Mouse (Mus musculus) thymus, adult 18-20 months (tissue): ENCODE measurements around the gene Cisd3.
"Not testable (repeated sequence)": the region's sequence is repeated elsewhere in the genome, so short reads cannot be mapped to it uniquely, and the experiment has no call there.

Source experiments
- DNase-seq, 2 experiments: peaks; one replicate each; pipeline ENCODE4 v3.0.0; 2022; ENCODE audit warnings: mixed read lengths in 2 of 2

The Cisd3 gene

DNA sequence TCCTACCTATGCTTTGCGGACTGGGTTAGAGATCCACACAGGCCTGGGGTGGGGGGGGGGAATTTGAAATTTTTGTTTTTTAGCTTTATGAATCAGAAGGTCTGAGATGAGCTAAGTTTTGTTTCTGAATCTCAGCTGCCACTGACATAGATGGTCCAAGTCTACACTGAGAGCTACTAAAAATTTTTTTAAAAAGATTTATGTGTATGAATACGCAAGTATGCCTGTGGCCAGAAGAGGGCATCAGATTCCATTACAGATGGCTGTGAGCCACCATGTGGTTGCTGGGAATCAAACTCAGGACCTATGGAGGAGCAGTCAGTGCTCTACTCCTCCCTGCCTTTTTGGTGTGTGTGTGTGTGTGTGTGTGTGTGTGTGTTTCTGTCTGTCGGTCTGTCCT is 28.7 kb downstream of the Cisd3 start:
- DNase-seq: no peak

DNA sequence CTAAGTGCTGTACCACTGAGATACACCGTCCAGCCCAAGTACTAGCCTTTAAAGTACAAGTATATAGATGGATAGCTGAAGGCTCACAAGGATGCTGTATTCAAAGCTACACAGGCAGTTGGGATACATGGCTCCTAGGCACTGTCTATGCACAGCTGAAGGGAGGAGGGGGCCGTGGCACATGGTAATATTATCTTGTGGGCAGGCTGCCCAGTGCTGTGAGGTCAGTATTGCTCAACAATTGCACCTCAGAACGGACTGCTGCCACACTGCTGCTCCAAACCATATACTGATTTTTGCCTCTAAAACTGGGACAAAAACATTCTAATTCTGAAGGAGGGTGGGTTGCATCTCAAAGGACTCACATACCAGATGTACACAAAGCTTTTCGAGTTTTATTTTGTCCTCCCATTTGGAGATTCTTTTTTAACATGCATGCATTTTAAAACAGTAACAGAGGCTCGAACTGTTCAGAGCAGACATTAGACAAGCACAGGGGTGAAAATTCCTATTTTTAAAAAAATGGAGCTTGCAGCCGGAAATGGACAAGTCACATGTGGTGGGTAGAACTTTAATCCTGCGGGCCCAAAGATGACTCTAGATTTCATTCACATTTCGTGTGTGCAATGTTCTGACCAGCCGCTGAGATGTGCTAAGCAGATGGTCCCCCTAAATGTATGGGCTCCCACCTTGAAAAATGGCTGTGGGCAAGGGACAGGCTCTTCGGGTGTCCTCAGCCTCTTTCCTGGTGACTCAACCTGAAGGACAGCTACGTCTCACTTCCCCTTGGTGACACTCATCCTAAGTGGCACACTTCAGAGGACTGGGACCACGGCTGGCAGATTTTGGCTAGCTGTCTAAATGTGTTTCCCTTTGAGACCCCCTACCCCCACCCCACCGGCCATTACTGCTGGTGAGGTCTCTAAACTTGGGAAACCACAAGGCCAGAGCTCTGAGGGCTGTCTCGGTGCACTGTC is 29.4 kb downstream of the Cisd3 start:
- no peak for DNase-seq

DNA sequence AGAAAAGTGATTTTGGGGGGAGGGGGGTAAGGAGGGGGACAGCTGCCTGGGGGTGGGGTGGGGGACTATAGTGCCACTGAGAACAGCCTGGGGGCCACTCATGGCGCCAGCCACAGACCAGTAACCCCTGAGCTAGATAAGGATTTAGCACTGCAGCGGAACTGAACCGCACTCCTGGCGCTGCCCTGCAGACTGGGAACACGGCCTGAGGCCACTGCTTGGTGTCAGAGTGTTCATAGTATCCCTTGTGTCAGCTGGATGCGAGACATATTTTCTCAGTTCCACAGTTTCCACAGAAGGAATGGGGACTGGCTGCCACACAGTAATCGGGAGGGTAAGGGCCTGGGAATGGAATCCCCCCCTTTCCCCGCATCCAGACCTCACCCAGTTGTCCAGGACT is 30.4 kb downstream of the Cisd3 start:
- DNase-seq: no peak

DNA sequence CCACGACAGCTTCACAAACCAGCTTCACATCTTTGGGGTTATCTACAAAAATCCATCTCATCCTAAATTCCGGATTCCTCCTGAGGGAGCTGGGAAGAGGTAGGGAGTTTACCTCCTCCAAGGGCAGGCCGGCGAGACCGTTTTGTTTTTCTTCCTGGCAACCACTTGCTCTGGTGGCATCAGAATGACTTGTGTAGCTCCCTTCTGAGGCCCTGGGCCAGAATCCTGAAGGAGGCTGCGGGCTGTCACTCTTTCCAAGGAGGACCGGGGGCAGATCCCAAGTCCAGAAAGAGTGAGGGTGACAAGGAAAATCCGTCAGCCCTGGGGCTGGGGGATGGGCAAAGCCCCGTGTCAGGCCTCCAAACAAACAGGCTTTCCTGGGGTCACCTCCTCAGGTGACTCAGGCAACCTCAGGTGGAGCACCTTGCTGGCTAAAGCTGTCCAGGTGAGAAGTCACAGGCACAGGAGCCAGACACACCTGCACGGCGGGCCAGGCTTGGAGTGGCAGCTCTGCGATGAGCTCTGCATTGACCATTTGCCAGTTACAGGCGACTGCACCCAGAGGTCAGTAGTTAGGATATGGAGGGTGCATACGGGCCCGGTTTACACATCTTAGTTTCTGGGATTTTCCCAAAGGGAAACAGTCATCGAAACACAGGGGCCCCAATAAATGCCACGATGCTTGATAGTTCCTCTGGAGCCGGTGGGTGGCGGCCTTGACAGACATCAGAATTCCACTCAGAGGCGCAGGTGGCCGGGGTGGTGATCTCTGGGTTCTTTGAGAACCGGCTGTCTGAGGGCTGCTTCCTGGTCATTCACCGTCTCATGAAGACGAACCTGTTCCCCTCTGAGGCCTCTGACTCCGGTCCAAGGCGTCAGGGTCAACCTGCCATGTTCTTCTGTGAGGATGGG is 32.0 kb downstream of the Cisd3 start:
- no peak for DNase-seq

DNA sequence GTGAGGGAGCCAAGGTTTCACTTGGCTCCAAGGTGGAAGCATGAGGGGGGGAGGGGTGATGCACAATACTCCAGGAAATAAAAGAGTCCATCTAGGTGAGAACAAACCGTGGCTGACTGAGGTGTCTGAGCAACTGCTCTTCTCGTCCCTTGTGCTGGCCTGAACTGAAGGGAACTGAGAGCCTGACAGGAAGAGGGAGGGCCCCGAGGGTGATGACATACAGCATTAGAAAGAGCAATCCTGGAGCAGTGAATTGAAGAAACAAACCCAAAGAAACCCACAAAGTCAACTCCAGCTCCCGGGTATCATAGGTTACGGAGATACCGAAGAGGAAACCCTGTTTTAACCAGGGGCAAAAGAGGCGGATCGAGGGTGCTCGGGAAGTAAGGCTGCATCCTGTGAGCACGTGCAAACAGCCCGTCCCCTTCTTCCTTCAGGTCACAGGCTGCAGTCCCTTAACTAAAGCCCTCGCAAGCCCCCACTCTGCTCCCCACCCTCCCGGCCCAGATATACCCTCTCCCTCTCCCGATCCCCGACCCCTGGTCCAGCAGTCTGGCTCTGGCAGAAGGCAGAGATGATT is 32.7 kb downstream of the Cisd3 start:
- no peak for DNase-seq

DNA sequence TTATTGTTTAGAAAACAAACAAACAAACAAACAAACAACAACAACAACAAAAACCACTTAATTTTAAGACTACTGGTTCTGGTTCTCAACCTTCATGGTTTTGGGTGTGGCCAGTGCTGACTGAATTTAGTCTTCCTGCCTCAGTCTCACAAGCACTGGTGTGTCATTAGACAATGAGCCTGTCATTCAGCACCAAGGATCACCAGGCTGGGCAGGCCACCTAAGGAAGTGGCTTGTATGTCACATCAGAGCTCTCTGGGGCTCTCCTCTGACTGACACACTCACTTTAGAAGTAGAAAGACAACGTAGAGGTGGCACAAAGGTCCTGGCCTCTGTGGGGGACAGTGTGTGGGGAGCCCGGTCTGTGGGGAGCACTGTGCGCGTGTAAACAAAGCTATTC is 33.4 kb downstream of the Cisd3 start:
- no peak for DNase-seq

DNA sequence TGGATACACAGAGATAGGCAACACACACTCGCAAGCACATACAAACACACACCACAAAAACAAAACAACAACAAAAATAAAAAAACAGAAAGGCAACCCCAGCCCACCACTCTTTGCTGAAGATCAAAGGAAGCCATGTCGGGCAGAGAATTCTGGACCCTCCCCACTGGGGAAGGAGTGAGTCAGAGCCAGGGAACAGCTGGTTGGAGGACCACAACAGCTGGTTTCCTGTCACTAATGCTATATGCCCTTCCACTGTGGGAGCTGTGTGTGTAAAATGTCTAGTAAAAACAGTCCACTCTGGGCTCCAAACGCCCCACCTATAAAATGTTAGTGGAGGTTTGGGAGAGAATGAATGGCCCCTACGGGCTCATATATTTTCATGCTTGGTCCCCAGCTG is 35.7 kb downstream of the Cisd3 start:
- DNase-seq: no peak

DNA sequence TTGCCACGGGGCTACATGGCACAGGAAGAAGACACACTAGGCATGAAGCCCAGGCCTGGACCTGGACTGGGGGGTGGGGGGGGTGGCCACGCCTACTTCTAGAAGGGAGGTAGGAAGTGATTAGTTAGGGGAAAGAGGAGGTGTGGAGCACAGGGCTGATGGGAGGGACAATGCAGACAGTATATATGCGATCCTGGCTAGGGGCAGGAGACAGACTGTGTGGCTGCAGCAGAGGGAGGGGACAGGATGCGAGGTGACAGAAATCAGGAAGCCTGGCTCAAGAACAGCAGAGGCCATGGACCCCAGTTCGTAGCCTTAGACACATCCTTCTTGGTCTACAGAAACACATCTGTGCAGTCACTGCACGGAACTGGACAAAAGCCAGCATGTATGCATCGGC is 38.1 kb downstream of the Cisd3 start:
- DNase-seq: no peak

DNA sequence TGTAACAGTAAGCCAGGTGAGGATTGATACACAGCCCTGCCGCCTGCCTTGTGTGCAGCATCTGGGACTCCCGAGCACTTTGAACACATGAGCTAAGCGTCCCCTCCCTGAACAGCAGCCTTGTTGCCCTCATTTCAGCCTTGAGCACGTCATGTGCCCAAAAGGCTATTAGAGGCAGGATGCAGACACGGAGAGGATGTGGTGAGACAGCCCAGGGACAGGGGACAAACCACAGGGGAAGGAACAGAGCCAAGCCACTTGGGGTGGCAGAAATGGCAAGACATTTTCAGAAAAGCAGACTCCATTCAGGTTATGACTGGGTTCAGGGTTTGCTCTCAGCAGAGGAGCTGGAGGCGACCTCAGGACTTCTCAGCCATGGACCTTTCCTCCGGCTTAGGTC is 42.7 kb downstream of the Cisd3 start:
- DNase-seq: peak in 1 of 2 experiments; percentile 56

DNA sequence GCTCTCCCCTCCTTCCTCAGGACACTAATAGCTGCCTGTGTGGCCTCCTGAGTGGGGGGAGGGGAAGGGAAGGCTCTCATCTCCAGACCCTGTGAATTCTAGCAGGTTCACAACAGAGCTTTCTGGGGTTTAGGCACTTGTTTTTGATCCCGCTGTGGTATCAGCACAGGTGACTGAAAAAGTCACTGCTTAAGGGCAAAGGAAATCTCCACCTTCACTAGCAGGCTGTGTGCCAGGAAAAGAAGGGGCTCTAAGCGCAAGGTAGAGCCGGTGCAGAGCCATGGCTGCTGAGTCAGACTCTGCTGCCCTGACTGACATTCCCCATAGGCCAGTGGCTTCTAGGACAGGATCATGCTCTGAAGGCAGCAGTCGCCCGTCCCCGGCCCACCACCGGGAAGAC is 43.1 kb downstream of the Cisd3 start:
- DNase-seq: no peak

DNA sequence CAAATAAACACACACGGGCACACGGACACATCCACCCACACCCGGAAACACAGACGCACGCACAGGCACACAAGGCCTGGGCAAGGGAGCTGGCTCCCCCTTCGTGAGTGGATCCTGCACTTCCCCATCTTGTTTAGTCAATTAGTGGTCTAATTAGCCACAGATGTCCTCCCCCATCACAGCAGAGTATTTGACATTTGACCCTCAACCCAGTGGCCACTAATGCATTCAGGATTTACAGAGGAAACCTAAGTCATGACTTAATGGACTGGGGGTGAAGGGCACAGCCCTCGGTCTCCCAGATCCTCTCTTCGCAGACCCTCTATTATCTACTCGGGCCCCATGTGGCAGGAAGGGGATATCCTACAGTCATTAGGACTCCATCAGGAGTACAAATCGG is 48.1 kb downstream of the Cisd3 start:
- no peak for DNase-seq

DNA sequence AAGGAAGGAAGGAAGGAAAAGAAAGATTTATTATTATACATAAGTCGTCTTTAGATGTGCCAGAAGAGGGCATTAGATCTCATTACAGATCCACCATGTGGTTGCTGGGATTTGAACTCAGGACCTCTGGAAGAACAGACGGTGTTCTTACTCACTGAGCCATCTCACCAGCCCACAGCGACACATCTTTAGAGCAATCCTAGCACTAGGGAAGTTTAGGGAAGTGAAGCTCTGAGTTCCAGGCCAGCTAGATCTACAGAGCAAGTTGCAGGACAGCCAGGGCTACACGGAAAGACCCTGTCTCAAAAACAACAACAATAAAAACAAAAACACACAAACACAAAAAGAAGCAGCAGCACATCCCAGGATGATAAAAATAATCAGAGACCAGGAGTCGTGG is 49.2 kb downstream of the Cisd3 start:
- not testable (repeated sequence) for DNase-seq

DNA sequence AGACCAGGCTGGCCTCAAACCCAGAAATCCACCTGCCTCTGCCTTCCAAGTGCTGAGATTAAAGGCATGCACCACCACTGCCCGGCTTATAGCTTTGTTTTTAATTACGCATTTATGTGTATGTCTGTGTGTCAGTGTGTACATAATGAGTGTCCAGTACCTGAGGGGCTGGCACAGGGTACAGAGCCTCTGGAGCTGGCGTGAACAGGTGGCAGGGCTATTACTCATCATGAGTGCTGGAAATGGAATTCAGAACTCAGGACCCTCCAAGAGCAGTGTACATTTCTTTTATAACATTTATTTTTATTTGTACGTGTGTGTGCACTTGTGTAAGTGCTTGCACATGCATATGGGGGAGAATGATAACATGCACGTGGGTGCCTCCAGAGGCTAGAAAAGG is 51.0 kb downstream of the Cisd3 start:
- no peak for DNase-seq

DNA sequence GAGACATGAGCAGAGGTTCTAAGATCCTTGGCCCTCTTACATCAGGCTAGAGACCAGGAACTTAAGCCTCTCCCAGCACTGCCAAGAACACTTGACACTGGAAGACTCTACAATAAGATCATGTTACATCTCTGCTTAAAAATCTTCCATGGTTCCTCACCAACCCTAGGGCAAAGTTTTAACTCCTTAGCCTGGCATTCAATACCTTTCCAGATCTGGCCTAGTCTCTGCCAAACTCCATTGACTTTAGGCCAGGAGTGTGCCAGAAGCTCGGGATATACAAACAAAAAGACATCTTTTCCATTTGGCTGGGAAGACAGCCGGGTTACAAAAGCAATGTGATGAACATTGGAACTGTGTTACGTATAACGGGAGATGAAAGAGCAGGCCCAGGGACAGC is 52.0 kb downstream of the Cisd3 start:
- DNase-seq: no peak
